Mouse (Mus musculus): ENCODE measurements at regions not wholly inside any gene's neighbourhood (a gene's known extent, or its start where the extent isn't known, plus 50 kb on each side); places are given as distances from the start of the nearest gene placed in this dataset.

DNA sequence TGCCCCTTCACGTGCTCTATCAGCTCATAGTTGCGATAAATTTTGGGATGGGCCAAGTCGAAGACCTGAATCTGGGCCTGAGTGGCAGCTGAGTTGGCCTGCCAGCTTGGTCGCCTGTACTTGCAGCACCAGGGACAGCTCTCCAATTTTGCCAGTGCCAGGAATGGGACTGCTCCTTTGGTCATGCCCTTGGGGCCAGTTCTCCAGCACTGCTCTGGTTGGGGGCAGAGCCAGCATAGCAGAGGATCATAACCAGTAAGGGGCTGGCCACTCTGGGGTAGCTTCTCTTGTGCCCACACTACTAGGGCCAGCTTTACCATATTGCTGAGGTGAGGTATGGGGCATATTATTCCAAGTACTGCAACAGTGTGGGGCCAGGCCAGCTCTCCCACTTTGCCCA, 397.0 kb upstream of the Cadm2 start:
- no peak for DNase-seq

DNA sequence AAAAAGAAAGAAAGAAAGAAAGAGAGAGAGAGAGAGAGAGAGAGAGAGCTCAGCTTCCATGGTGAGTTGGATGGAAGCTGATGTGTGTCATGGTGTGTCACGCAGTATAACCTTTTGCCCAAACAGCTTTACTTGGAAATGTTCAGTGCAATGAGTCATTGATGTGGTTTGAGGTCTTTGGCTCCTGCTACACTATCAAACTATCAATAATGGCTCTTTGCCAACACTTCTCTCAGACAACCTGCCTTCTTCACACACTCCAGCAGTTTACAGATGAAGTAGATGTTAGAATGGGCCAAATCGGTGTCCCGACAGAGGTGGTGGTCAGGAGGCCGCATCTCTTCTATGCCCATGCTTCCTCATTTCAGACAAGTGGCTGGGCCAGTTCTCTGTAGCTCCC, 369.0 kb upstream of the Cadm2 start:
- no peak for DNase-seq

DNA sequence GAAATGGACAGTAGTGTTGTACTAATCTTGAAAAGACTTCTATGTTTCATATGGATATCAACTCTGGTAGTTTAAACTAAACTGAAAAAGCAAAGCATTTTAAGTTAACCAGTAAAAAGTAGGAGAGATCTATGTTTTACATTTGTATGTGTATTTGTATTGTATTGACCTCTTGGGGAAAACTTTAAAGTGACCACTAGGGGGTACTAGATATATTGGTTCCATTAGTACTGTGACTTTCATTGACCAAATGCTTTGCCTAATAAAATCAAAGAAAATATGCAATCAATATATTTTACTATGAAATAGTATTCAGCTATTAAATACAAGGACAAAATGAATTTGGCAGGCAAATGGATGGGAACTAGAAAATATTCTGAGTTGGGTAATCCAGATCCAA, 355.9 kb upstream of the Cadm2 start:
- no peak for DNase-seq

DNA sequence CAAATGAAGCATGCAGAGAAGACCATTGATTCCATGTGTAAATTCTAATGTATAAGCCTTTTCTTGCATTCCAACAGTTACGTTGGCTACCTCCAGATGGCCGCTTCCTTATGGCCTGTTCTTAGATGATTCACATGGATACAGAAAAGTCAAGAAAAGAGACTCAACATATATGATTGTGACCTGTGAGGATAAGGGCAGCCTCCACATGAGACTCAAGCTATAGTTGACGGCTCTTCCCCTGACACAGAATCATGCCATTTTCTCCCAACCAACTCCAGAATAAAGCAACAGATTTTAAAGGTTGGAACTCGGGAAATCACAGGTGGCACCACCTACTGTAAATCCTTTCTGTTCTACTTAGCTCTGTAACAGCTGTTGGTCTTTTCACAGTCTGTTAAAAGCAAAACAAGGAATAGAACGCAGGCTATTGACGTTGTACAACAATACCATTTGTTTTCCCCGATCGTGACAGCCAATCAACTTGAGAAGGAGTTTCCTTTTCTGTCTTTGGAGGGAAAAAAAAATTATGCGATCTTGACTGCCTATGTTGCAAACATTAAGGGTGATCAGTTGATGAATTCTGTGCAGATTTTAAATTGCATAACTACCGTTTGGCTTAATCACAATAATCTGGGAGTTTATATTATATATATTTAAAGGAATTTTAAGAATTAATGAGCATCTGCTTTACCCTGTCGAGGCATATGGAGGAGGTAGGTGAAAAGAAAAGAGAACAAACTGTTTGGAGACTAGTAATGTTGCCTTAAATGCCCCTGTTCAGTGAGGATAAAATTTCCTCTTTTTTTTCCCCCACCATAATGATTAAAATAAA, 347.8 kb upstream of the Cadm2 start:
- no peak for DNase-seq

DNA sequence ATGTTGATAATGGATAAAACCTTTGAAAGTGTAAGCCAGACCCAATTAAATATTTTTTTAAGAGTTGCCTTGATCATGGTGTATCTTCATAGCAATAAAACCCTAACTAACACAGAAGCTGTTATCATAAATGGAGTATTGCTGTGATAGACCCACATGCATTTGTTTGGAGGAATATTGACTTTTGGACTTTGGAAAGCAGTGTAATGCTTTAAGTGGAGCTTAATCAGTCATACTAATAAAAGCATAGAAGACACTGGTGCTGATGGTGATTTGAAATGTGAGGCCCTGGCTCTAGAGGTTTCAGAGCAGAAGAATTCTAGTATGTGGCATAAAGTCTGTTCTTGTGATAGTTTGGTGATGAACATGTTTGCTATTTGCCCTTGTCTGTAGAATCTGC, 328.4 kb upstream of the Cadm2 start:
- DNase-seq = no peak

DNA sequence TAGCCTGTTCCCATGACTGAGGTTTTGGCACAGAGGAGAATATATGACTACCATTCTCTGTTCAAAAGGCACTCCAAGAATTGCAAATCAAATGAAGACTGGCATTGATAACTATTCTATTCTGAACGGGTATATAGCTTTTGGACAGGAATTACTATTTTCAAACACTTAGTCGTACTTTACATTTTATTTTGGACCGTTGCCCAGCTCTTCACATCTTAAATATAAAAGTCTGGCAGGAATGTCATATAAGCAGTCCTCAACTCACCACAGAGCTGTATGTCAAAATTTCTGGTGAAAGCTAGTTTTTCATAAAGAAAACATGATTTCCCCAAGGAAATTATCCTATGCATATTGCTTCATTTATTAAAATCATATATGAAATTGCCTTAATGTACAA, 323.7 kb upstream of the Cadm2 start:
- DNase-seq = no peak

DNA sequence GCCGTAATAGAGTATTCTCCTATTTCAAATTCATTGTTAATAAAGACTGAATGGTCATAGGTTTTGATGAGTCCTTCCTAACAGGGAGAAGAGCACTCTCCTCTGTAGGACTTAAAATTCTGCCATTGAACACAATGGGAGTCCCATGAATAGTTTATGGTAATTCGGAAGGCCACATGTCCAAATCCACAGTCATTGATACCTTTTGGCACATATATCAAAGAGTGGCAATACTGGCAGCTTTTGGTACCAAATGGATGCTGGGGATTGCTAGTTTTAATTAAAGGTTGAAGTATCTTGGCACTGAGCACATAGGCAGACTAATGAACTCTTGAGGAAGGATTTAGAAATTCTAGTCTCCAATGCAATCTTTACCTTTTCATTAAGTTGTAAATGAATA, 298.5 kb upstream of the Cadm2 start:
- no peak for DNase-seq

DNA sequence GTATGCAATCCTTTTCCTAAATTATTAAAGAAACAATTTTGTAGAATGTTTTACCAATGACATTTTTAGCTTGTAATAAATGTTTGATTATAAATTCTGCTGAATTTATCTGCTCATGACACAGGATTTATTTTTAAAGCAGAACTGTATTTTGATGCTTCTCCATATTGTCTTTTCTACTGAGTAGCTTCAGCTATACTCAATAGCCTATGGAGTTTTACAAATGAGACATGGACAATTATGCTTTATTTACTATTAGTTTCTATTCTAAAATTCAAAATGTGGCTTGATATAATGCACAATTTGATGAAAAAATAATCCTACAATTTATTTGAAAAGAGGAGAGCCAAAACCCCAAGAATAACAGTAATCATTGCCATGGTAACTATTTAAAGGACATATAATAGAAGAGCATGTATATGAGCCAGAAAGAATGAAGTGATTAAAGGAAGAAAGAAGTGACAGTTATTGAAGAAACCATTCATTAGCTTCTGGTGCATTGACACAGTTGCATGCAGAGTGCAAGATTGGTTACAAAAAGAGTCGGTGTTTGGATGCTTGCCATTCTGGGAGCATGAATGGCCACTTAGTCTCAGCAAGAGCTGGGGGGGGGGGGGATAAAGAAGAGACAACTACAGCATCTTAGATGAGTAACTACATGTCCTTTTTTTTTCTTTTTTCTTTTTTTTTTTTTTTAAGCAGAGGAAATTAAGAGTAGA, 250.8 kb upstream of the Cadm2 start:
- no peak for DNase-seq

DNA sequence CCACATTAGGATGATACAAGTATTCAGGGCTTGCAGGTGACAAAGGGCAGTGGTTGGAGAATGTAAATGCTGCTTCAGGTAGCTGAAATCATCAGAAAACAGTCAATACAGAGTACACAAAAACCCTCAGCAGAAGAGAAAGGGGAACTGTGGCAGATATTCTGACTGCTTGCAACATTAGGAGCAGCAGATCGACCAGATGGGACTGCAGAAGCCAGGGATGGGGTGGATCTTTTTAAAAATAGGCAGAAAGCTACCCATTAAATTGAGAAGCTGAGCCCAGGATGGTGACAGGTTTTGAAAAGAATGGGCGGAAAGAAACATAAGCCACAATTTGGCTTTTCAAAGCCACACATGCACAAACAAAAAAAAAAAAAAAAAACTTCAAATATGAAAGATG, 229.5 kb upstream of the Cadm2 start:
- DNase-seq = no peak

DNA sequence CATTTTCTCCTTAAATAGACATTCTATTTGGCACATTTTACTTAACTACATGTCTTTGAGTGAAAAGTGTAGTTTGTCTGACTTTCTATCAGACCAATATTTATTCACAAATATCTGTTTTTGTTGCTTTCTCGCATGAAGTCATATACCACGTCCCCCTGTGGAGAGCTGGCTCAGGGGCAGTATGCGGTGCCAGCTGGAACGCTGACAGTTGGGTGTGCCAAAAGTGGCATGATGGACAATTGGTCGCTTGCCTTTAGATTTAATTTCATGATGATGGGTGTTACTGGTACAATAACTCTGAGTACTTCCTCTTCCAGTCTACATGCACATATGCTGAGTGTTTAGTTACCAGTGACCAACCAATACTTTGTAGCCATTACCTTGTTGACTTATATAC, 223.8 kb upstream of the Cadm2 start:
- DNase-seq = no peak

DNA sequence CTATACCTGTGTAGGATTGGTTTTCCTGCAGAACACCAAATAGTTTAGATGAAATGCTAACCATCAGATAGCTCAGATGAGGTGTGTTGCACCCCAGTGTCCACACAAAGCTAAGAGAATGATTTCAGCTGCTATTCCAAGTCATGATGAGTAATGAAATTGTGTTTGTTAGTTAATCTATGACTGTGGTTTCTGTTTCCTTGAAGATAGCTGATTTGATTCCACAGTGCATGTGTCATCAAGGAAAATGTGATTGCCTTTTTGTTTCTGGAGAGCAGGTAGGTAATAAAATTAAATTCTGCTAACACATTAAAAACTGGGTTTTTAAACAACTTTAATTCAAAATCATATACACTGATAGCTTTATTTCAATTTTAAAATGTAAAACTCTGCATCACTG, 176.5 kb upstream of the Cadm2 start:
- no peak for DNase-seq

DNA sequence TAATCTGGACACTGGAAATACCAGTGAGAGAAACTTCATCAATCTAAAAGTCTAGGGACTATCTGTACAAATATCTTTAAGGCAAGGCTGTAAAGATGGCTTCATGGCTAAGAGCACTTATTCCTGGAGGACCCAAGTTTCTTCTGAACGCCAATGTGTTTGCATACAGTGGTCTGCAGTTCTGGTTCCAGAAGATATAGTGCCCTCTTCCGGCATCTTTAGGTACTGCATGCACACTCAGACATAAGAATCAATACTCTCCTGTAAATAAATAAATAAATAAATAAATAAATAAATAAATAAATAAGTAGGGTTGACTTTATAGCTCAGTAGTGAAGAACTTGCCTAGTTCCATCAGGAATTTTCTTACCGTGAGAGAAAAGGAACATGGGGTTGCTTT, 155.4 kb upstream of the Cadm2 start:
- DNase-seq = peak; percentile 57

DNA sequence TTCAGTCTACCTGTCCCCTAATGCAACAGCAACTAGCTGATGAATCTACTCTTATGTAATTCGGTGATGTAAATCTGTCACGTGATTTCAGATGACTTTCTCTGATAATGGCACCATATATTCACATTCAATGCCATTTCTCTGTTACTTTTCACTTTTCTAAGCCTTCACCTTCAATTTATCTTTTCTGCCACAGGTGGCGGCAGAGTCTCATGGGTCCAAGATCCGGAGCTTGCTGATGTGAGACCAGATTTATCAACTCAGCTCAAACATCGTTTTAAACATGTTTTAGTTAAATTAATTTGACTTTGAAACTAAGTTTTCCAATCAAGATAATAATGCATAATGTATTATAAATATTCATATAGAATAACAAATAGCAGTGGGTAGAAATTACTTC, 148.4 kb upstream of the Cadm2 start:
- no peak for DNase-seq

DNA sequence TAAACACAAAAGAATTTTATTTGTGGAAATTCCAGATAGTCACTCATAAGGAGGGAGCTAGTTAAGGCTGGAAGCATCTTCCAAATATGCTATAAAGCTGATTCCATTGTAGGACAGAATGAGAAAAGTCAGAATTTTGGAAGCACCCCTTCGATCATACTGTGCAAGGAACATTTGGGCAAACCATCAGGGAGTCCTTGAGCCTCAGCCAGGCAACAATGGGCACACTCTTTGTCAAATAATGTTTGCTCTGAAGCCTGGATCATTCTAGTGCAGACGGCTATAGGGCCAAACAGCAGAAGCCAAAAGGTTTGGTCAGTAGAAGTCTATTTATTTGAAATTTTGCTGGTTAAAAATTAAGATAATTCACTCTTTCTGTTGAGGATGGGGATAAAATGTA, 114.7 kb upstream of the Cadm2 start:
- no peak for DNase-seq

DNA sequence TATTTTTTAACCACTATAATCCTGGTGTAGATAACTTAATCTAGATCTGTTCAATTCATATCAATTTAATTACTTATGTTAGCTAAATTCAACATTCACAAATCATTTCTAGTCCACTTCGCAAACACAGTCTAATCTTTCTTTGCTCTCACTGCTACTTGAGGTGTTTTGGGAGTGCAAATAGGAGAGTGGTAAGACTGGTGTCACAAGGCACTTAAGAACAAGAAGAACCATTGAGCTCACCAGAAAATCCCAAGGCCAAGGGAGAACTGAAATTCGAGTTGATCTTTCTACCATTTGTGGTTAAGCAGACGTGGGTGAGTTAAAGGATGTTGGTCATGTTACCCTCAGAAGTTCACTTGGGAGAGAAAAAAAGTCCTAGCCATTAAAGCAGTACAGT, 77.9 kb upstream of the Cadm2 start:
- no peak for DNase-seq
